Mouse (Mus musculus) MEL (cell line): ENCODE results near the gene Zfp719. TPM values are rescaled to one million over a fixed set of nuclear protein-coding genes. Genes with fewer than 3 reads are reported as not detected.

Experiments used
- DNase-seq: peaks from one replicate; pipeline ENCODE4 v3.0.0; 2011; ENCODE audit warnings: low read depth, low spot score
- H3K27ac ChIP-seq: 2 replicates; pipeline ENCODE4 v1.5.1; 2012; ENCODE audit warnings: low read depth, mild to moderate bottlenecking, control low read depth, low read length, moderate library complexity; ENCODE audit not compliant: control insufficient read depth
- H3K27me3 ChIP-seq, 2 experiments: fragments of 150-350 bp in 1 of 2; sonication (generic) in 1 of 2; 2 replicates each; pipeline ENCODE4 v1.6.1; 2012; ENCODE audit warnings: low read length in 2 of 2, mild to moderate bottlenecking in 2 of 2, improper control_type of control experiment in 1 of 2, moderate library complexity in 1 of 2; ENCODE audit not compliant: insufficient read depth in 2 of 2, control insufficient read depth in 1 of 2
- H3K36me3 ChIP-seq, 2 experiments: 2 replicates each; pipeline ENCODE4 v1.6.1; 2012 to 2014; ENCODE audit warnings: low read length in 2 of 2, improper control_type of control experiment in 1 of 2, inconsistent platforms in 1 of 2, mild to moderate bottlenecking in 1 of 2; ENCODE audit not compliant: insufficient read depth in 2 of 2, control insufficient read depth in 1 of 2
- H3K4me1 ChIP-seq, 2 experiments: fragments of 150-350 bp in 1 of 2; sonication (generic) in 1 of 2; 2 replicates each; pipeline ENCODE4 v1.6.1; 2012; ENCODE audit warnings: low read length in 2 of 2, improper control_type of control experiment in 1 of 2, mild to moderate bottlenecking in 1 of 2; ENCODE audit not compliant: insufficient read depth in 2 of 2, control insufficient read depth in 1 of 2
- H3K4me3 ChIP-seq, 2 experiments: fragments of 150-350 bp in 1 of 2; sonication (generic) in 1 of 2; 2 replicates each; pipeline ENCODE4 v1.5.1; 2012; ENCODE audit warnings: low read depth in 2 of 2, low read length in 2 of 2, mild to moderate bottlenecking in 2 of 2, moderate library complexity in 2 of 2, control low read depth in 1 of 2, improper control_type of control experiment in 1 of 2; ENCODE audit not compliant: control insufficient read depth in 1 of 2, insufficient read depth in 1 of 2
- H3K79me2 ChIP-seq: 2 replicates; pipeline ENCODE4 v1.6.1; 2012; ENCODE audit warnings: mild to moderate bottlenecking, low read length, moderate library complexity; ENCODE audit not compliant: control insufficient read depth, poor library complexity, insufficient read depth
- H3K9ac ChIP-seq: 2 replicates; pipeline ENCODE4 v1.6.1; 2012; ENCODE audit warnings: low read depth, mild to moderate bottlenecking, control low read depth, low read length, moderate library complexity; ENCODE audit not compliant: control insufficient read depth, poor library complexity, severe bottlenecking
- H3K9me3 ChIP-seq: fragments of 150-350 bp; sonication (generic); replicated peaks from 2 replicates; pipeline ENCODE4 v1.6.1; 2012; ENCODE audit warnings: mild to moderate bottlenecking, low read length, improper control_type of control experiment, moderate library complexity; ENCODE audit not compliant: insufficient read depth
- BHLHE40 ChIP-seq: IDR thresholded peaks from 2 replicates; pipeline ENCODE4 v1.6.1; 2012; ENCODE audit warnings: low read depth, mild to moderate bottlenecking, inconsistent platforms, low read length, improper control_type of control experiment, borderline replicate concordance
- CHD1 ChIP-seq: IDR thresholded peaks from 2 replicates; pipeline ENCODE4 v1.6.1; 2012; ENCODE audit warnings: low read depth, mild to moderate bottlenecking, inconsistent platforms, low read length, improper control_type of control experiment
- CHD2 ChIP-seq: IDR thresholded peaks from 2 replicates; pipeline ENCODE4 v1.6.1; 2011; ENCODE audit warnings: low read length, improper control_type of control experiment
- ELF1 ChIP-seq: IDR thresholded peaks from 2 replicates; pipeline ENCODE4 v1.6.1; 2014; ENCODE audit warnings: low read depth, mild to moderate bottlenecking, inconsistent platforms, low read length, improper control_type of control experiment, moderate library complexity
- ETS1 ChIP-seq: IDR thresholded peaks from 2 replicates; pipeline ENCODE4 v1.6.1; 2012; ENCODE audit warnings: low read depth, mild to moderate bottlenecking, inconsistent platforms, low read length, improper control_type of control experiment, moderate library complexity
- GATA1 ChIP-seq: IDR thresholded peaks from 2 replicates; pipeline ENCODE4 v1.6.1; 2011; ENCODE audit warnings: low read depth, low read length, improper control_type of control experiment
- JUND ChIP-seq: IDR thresholded peaks from 2 replicates; pipeline ENCODE4 v1.6.1; 2011; ENCODE audit warnings: low read depth, mild to moderate bottlenecking, improper control_type of control experiment, low read length
- KAT2A ChIP-seq: conservative IDR thresholded peaks from 2 replicates; pipeline ENCODE4 v1.6.1; 2012; ENCODE audit warnings: low read depth, low read length, improper control_type of control experiment, inconsistent platforms
- MAFK ChIP-seq: IDR thresholded peaks from 2 replicates; pipeline ENCODE4 v1.6.1; 2011; ENCODE audit warnings: low read depth, mild to moderate bottlenecking, low read length, improper control_type of control experiment, borderline replicate concordance
- MAX ChIP-seq: IDR thresholded peaks from 2 replicates; pipeline ENCODE4 v1.6.1; 2011; ENCODE audit warnings: low read length, improper control_type of control experiment
- MAZ ChIP-seq: IDR thresholded peaks from 2 replicates; pipeline ENCODE4 v1.6.1; 2012; ENCODE audit warnings: low read depth, mild to moderate bottlenecking, inconsistent platforms, low read length, improper control_type of control experiment
- MEF2A ChIP-seq: IDR thresholded peaks from 2 replicates; pipeline ENCODE4 v1.6.1; 2014; ENCODE audit warnings: low read depth, mild to moderate bottlenecking, inconsistent platforms, low read length, improper control_type of control experiment; ENCODE audit not compliant: poor library complexity, insufficient replicate concordance, severe bottlenecking; ENCODE audit errors: extremely low read depth
- MXI1 ChIP-seq: IDR thresholded peaks from 2 replicates; pipeline ENCODE4 v1.6.1; 2011; ENCODE audit warnings: mild to moderate bottlenecking, low read depth, low read length, improper control_type of control experiment
- MYB ChIP-seq: IDR thresholded peaks from 2 replicates; pipeline ENCODE4 v1.6.1; 2011; ENCODE audit warnings: mild to moderate bottlenecking, low read depth, low read length, improper control_type of control experiment
- MYC ChIP-seq: IDR thresholded peaks from 2 replicates; pipeline ENCODE4 v1.6.1; 2011; ENCODE audit warnings: low read depth, mild to moderate bottlenecking, low read length, improper control_type of control experiment, moderate library complexity
- NELFE ChIP-seq: IDR thresholded peaks from 2 replicates; pipeline ENCODE4 v1.6.1; 2011; ENCODE audit warnings: low read depth, low read length, improper control_type of control experiment
- NRF1 ChIP-seq: IDR thresholded peaks from 2 replicates; pipeline ENCODE4 v1.6.1; 2014; ENCODE audit warnings: low read depth, mild to moderate bottlenecking, inconsistent platforms, low read length, improper control_type of control experiment, moderate library complexity; ENCODE audit not compliant: poor library complexity, insufficient read depth, severe bottlenecking
- POLR2AphosphoS2 ChIP-seq: IDR thresholded peaks from 2 replicates; pipeline ENCODE4 v1.6.1; 2011; ENCODE audit warnings: low read length, improper control_type of control experiment
- POLR2AphosphoS5 ChIP-seq: IDR thresholded peaks from 2 replicates; pipeline ENCODE4 v1.6.1; 2012; ENCODE audit warnings: low read depth, borderline replicate concordance, mild to moderate bottlenecking, inconsistent platforms, low read length, moderate library complexity, mixed read lengths
- RAD21 ChIP-seq: IDR thresholded peaks from 2 replicates; pipeline ENCODE4 v1.6.1; 2011; ENCODE audit warnings: mild to moderate bottlenecking, low read depth, low read length, improper control_type of control experiment
- TAL1 ChIP-seq: IDR thresholded peaks from 2 replicates; pipeline ENCODE4 v1.6.1; 2012; ENCODE audit warnings: mild to moderate bottlenecking, inconsistent platforms, low read length, moderate library complexity, mixed read lengths
- USF1 ChIP-seq: IDR thresholded peaks from 2 replicates; pipeline ENCODE4 v1.6.1; 2014; ENCODE audit warnings: low read depth, mild to moderate bottlenecking, inconsistent platforms, low read length, improper control_type of control experiment, moderate library complexity
- USF2 ChIP-seq, 2 experiments: IDR thresholded peaks; 2 replicates each; pipeline ENCODE4 v1.6.1; 2011 to 2012; ENCODE audit warnings: improper control_type of control experiment in 2 of 2, low read length in 2 of 2, borderline replicate concordance in 1 of 2, inconsistent platforms in 1 of 2, low read depth in 1 of 2, mild to moderate bottlenecking in 1 of 2; ENCODE audit not compliant: insufficient read depth in 1 of 2
- ZC3H11A ChIP-seq: IDR thresholded peaks from 2 replicates; pipeline ENCODE4 v1.6.1; 2012; ENCODE audit warnings: low read depth, mild to moderate bottlenecking, inconsistent platforms, low read length, improper control_type of control experiment
- ZMIZ1 ChIP-seq: IDR thresholded peaks from 2 replicates; pipeline ENCODE4 v1.6.1; 2012; ENCODE audit warnings: low read depth, mild to moderate bottlenecking, inconsistent platforms, low read length, improper control_type of control experiment, moderate library complexity
- ZNF384 ChIP-seq: IDR thresholded peaks from 2 replicates; pipeline ENCODE4 v1.6.1; 2012; ENCODE audit warnings: low read depth, mild to moderate bottlenecking, inconsistent platforms, low read length, improper control_type of control experiment
- polyA plus RNA-seq, 2 experiments: library from polyadenylated mRNA; stranded (reverse) in 1 of 2; unstranded in 1 of 2; fragments of >175 nt in 1 of 2; fragments of >200 nt in 1 of 2; gene quantifications; 2 replicates each; pipeline versions ENCODE4 v1.2.1 to v1.2.4; 2012; ENCODE audit warnings: low replicate concordance in 2 of 2, low read depth in 1 of 2; ENCODE audit not compliant: insufficient read length in 2 of 2, insufficient read depth in 1 of 2, missing spikeins in 1 of 2
- total RNA-seq: library from RNA; depleted of rRNA; stranded (reverse); fragments of 300-350 nt; gene quantifications from 2 replicates; pipeline ENCODE4 v1.2.3, GENCODE M21; 2012

The Zfp719 gene
- total and polyA plus RNA-seq, 3 experiments, result 1.9 to 5.5 TPM; not detected in 1

DNA sequence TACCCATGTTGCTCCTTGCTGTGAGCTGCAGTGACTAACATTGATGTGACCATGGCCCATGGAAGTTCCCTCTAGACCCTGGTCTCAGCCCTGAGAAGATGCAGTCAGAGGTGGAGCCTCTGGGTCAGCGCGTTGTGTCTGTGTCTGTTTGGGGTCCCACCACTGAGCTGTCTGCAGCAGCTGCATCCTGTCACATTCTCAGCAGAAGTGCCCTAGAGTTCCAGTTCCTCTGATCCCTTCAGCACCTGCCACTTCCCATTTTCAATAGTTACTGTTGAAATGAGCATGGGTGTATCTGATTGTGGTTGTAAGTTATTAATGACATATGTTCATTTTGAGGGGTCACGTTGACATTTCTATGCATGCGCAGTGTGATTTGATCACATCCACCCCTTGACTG is 26.3 kb upstream of the Zfp719 start:
- no peak overlapping the region for H3K27ac ChIP-seq
- DNase-seq, result no peak
- H3K9me3 ChIP-seq, result no peaks in the 10 kb centered on the region
- TF ChIP-seq MAFK, result no peak
- no peak for TF ChIP-seq ZC3H11A
- TF ChIP-seq ELF1, result no peak
- no peak for TF ChIP-seq NRF1
- TF ChIP-seq KAT2A, result no peak
- TF ChIP-seq USF2 (IDR thresholded peaks at IDR 0.05; ENCODE audit: borderline replicate concordance in 1 of 2, insufficient read depth in 1 of 2, low read depth in 1 of 2, low read length in 2 of 2), result no peak
- no peak for TF ChIP-seq ZNF384
- TF ChIP-seq MAX, result no peak
- no peak for TF ChIP-seq GATA1
- no peak for TF ChIP-seq POLR2AphosphoS2
- TF ChIP-seq TAL1, result no peak
- no peak for TF ChIP-seq ETS1
- TF ChIP-seq MEF2A, result no peak
- no peak for TF ChIP-seq CHD2
- TF ChIP-seq NELFE, result no peak
- no peak for TF ChIP-seq MYC
- H3K27me3 ChIP-seq, result no peaks in the 10 kb centered on the region
- H3K9ac ChIP-seq, result no peak overlapping the region
- no peaks in the 10 kb centered on the region for H3K79me2 ChIP-seq
- no peaks in the 10 kb centered on the region for H3K36me3 ChIP-seq
- H3K4me1 ChIP-seq, result no peaks in the 10 kb centered on the region
- H3K4me3 ChIP-seq, result no peak overlapping the region

DNA sequence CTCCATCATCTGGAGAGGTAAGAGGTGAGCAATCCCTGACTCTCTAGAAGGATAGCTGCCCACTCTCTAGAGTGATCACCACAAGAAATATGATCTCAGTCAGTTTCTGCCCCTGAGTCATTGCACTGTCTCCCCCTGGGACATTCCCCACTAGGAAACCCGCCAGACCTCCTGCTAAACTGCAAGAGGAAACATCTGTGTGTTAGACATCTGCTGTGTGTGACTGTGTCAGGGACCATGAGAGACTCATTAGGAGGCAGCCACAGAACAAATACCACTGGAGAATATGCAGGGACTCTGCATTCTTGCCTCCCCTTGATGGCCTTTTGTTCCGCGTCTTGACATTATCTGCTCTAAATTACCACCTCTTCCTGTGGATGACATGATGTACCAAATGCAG is 24.9 kb upstream of the Zfp719 start:
- DNase-seq, result no peak
- H3K27ac ChIP-seq, result no peak overlapping the region
- H3K9me3 ChIP-seq, result no peaks in the 10 kb centered on the region
- H3K36me3 ChIP-seq, result no peaks in the 10 kb centered on the region
- no peaks in the 10 kb centered on the region for H3K27me3 ChIP-seq
- no peaks in the 10 kb centered on the region for H3K79me2 ChIP-seq
- H3K9ac ChIP-seq, result no peak overlapping the region
- no peak overlapping the region for H3K4me3 ChIP-seq
- TF ChIP-seq MYB (no peak), CHD1 (no peak), ZNF384 (no peak), NRF1 (no peak), POLR2AphosphoS5 (no peak), USF1 (no peak), NELFE (no peak), TAL1 (no peak), JUND (no peak), ZMIZ1 (no peak), MXI1 (no peak), RAD21 (no peak), BHLHE40 (no peak), USF2 (IDR thresholded peaks at IDR 0.05; ENCODE audit: borderline replicate concordance in 1 of 2, insufficient read depth in 1 of 2, low read depth in 1 of 2, low read length in 2 of 2) (no peak), KAT2A (no peak), MAZ (no peak), MAX (no peak)
- no peaks in the 10 kb centered on the region for H3K4me1 ChIP-seq
